Mouse (Mus musculus) layer of hippocampus, postnatal 36 days (tissue): ENCODE results near the gene Trpv5. TPM values are rescaled to one million over a fixed set of nuclear protein-coding genes. Genes with fewer than 3 reads are reported as not detected.
A peak's percentile ranks its signal among the peaks of the same experiment; 100 is the strongest.

Experiments used
- DNase-seq, 2 experiments: peaks; one replicate each; pipeline ENCODE4 v3.0.0; 2022
- total RNA-seq, 2 experiments: library from RNA; stranded (reverse); gene quantifications; 2 replicates each; pipeline ENCODE4 v1.2.3; 2021

Gene Trpv5
- total RNA-seq, 2 experiments from 2014 or later: not detected

DNA sequence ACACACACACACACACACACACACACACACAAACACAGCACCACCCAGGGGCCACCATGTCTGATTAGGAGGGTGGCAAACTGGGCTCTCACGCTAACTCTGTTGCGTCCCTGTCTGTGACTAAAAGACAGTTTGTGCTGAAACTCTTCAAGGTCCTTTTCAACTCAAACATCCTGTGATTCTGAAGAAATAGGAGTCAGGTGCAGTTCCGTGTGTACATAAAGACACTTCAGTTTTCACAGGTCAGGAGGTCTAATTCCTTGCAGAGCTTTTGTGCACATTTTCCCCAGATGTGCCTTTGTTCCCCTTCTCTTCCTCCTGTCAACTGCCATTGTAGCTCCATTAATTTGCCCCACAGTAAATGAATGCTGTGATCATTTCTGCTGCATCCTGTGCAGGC, 40.1 kb downstream of the Trpv5 start:
- no peak for DNase-seq

DNA sequence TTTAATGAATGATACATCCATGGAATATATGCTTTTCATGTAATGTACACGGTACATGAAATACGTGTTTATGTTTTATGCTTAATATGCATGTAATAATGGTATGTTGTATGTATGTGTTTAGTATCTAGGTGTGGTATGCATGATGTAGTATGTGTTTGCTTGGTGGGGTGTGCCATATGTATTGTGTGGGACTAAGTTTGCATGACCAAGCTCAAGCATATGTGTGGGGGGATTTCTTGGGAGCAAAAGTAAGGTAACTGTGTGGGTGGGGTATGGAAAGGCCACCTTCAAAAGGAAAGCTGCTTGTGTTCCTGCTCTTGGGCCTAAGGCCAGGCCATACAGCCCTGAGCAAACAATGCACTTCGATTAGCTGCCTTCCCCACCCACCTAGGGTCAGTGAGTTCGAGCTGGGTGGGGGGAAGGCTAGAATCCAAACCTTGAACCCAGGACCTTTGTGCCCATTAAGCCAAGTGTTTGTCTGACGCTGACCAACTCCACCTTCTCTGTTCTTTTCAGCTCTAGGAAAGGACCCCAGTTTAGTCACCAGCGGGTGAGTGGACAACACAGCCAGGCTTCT, 42.6 kb downstream of the Trpv5 start:
- DNase-seq: no peak

DNA sequence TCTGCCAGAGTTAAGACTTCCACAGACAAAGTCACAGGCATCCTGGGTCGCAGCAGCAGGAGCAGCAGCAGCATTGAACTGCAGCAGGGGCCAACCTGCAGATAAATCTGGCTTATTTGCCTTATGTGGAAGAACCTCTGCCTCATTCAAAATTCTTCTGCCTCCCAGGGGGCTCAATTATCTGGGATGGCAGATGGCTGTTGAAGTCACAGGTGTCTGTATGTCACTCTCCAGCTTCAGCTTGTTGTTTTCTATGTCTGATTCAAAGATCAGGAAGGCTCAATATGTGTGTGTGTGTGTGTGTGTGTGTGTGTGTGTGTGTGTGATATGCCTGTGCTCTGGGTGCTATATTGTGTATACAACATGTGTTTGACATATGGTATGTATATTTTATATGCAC, 43.2 kb downstream of the Trpv5 start:
- no peak for DNase-seq

DNA sequence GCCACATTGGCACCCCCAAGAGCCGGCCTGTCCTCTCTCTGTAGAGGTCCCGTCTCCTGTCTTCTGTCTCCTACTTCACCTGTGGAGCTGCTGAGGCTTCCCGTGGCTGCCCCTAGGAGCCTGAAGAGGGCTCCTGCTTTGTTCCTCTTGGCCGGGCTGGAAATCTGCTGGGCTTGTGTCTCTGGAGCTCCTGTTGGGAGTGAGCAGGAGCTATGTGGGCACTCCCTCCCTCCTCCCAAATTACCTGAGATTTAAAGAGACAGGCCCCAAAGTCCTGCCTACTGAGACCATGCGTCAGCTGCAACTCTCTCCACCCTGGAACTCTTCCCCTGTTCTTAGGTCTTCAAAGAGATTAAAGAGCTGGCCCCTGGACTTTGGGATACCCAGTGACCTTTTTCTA, 44.4 kb downstream of the Trpv5 start, which contains the start of gene Trpv6:
Gene Trpv6 (minus strand): TSS at position 228 of the 400 bp plus-strand sequence.
- no peak for DNase-seq

- DNase-seq: no peak
Observed at GRCm38 (mm10) chr6:41635211-41635610, 45.4 kb downstream of the Trpv5 start.

GRCm38 (mm10) chr6:41631549-41631948, 49.0 kb downstream of the Trpv5 start:
- DNase-seq: no peak

- no peak for DNase-seq
Observed at GRCm38 (mm10) chr6:41630791-41631190, 49.8 kb downstream of the Trpv5 start.

DNA sequence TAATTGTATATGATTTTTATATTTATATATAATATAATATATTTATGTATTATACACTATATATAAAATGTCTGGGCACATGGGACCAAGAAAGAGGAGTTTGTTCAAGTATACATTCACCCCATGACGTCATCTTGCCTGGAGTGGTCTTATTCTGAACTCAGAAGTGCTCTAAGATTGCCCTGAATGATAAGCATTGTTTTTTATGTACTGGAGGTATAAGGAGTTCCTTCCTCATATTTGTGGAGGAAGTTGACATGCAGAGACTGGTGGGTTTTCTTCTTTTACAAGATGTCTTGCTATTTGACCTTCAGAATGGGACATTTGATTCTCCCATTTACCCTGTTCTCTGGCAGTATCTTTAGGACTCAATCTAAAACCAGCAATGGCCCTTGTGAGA, 52.4 kb downstream of the Trpv5 start:
- DNase-seq: no peak

DNA sequence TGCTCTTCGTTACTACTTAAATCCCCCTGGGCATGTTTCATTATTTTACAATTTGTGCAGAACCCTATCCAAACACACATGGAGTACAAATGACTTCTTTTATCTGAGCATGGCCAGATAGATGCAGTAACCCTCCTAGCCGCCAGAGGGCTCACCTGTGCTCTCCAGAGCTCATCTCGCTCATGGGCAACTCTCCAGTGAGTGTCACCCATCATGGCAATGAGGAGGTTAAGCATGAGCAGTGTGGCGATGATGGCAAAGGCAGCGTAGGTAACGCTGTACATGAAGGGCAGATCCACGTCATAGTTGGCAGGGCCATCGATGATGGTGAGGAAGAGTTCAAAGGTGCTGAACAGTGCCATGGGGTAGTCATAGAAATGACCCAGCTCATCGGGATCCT, 57.9 kb downstream of the Trpv5 start:
- DNase-seq: no peak

- no peak for DNase-seq
Observed at GRCm38 (mm10) chr6:41621241-41621990, 59.2 kb downstream of the Trpv5 start.

DNA sequence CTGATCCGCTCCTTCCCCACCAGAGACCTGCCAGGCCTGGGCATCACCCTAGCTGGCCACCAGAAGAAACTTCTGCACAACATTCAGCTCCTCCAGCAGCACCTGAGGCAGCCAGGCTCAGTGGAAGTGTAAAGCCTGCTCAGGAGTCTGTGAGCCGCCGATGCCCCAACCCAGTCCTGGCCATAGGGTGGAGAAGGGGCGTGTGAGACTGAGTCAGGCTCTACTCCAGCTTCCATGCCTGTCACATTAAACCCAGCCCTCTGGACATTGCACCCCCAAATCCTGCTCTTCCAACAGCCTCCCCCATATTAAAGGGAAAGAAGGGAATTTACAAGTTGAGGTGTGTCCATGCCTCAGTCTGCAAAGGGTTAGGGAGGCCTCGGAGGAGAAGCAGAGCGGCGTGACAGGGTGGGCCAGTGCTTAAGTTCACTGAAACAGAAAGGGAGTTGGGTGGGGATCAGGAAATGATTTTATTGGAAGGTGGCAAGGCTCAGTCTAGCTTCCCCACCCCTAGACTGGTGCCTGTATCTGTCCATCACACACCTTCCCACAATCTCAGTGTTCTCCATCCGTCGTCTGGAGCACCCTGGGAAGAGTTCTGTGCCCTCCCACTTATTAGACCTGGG, 60.3 kb downstream of the Trpv5 start:
- DNase-seq: no peak

DNA sequence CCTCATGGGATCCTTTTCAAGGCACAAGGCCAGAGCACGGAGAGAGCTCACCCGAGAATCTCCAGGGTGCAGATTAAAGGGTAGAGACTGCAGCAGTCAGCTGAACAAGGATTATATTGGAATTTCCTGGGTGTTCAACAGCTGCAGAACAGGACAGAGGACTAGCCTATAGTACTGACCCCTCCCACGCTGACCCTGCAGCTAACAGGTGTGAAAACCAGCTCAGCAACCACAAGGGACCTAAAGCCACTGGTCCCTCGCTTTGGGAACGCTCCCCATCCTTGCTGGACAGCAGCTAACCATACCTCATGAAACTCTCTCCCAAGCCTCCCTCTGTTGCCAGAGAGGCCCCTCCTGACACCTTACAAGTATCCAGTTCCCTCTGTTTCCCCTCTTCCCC, 72.9 kb downstream of the Trpv5 start:
- DNase-seq: no peak

GRCm38 (mm10) chr6:41606214-41606613, 74.4 kb downstream of the Trpv5 start:
- peak; percentile 54 to 56 for DNase-seq

- DNase-seq: no peak
Observed at GRCm38 (mm10) chr6:41605794-41606104, 74.8 kb downstream of the Trpv5 start.

DNA sequence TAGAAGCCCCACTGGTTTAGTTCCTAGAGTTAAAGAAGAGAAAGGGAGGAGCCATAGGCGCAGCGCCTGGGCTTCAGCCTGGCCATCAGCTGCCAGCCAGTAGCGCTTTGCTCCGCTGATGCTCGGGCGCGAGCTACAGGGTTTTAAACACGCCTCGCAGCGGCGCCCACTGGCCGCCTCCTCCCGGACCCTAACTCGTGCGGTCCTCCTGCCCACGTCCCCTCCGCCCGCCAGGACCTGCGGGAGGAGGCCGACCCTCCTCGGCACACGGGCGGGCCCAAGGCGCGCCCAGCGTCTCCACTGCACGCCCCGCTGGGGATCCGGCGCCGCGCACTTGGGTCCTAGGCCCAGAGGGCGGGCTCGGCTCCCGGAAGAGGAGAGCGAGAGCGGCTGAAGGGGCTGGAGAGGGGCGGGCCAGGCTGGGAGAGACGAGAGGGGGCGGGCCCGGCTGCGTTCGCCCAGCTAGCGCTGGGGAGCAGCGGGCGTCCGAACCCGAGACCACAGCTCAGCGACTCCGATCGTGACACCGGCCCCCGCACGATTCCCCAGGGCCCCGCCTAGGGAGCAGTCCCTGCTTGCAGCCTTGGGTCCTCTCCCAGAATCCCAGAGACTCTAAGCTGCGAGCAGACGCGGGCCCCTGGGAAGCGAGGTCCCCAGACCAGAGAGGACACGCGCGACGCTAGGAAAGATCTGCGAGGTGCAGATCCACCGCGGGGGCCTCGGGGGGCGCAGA, 75.3 kb downstream of the Trpv5 start, which contains the start of gene Ephb6:
Gene Ephb6 (plus strand): TSS at position 422 of the 733 bp plus-strand sequence.
- DNase-seq: peak; percentile 60 to 72

- DNase-seq: peak; percentile 40 to 49
Observed at GRCm38 (mm10) chr6:41604401-41605050, 76.0 kb downstream of the Trpv5 start.

Other genes starting within 250 kb of the Trpv5 start
- gene Gm10334, start 234.6 kb downstream of the Trpv5 start, total RNA-seq: not detected
- gene Prss1, start 221.8 kb downstream of the Trpv5 start, total RNA-seq: not detected
- gene Prss2, start 159.0 kb downstream of the Trpv5 start, total RNA-seq: not detected
- 10 to 100 TPM; 67.7 to 71.2 TPM for gene Ephb6, start 75.3 kb downstream of the Trpv5 start, total RNA-seq
- gene Trpv6, start 44.4 kb downstream of the Trpv5 start, total RNA-seq: 1 to 10 TPM in 1 of 2 experiments, under 1 TPM in 1; 0.87 to 1.2 TPM
- gene Llcfc1, start 3.7 kb upstream of the Trpv5 start, total RNA-seq: not detected
- not detected for gene Kel, start 23.6 kb upstream of the Trpv5 start, total RNA-seq
- not detected for gene Olfr459, start 94.4 kb upstream of the Trpv5 start, total RNA-seq
- gene Pip, start 166.8 kb upstream of the Trpv5 start, total RNA-seq: not detected
- not detected for gene Sval2, start 172.2 kb upstream of the Trpv5 start, total RNA-seq